Mouse (Mus musculus) C2C12 (cell line): Measurements from ENCODE around the gene Dctd.

Experiments used
- CEBPB ChIP-seq: IDR thresholded peaks from one replicate; pipeline ENCODE4 v1.6.1; 2011; ENCODE audit warnings: low read depth, mild to moderate bottlenecking, control low read depth, moderate library complexity
- CTCF ChIP-seq: IDR thresholded peaks from one replicate; pipeline ENCODE4 v1.5.1; 2011; ENCODE audit not compliant: control insufficient read depth, insufficient read depth, insufficient read length
- FOSL1 ChIP-seq: IDR thresholded peaks from one replicate; pipeline ENCODE4 v1.8.0; 2011; ENCODE audit warnings: mild to moderate bottlenecking, low read length; ENCODE audit not compliant: poor library complexity, insufficient read depth, severe bottlenecking
- MAX ChIP-seq: IDR thresholded peaks from one replicate; pipeline ENCODE4 v1.6.1; 2011; ENCODE audit warnings: mild to moderate bottlenecking, control low read depth
- MYOD1 ChIP-seq: IDR thresholded peaks from one replicate; pipeline ENCODE4 v1.6.1; 2011; ENCODE audit warnings: low read depth; ENCODE audit not compliant: control insufficient read depth, insufficient read length
- MYOG ChIP-seq: IDR thresholded peaks from one replicate; pipeline ENCODE4 v1.6.1; 2011; ENCODE audit not compliant: control insufficient read depth, insufficient read length; ENCODE audit errors: extremely low read depth
- USF1 ChIP-seq: IDR thresholded peaks from one replicate; pipeline ENCODE4 v1.6.1; 2011; ENCODE audit warnings: low read depth, mild to moderate bottlenecking, control low read depth, moderate library complexity

DNA sequence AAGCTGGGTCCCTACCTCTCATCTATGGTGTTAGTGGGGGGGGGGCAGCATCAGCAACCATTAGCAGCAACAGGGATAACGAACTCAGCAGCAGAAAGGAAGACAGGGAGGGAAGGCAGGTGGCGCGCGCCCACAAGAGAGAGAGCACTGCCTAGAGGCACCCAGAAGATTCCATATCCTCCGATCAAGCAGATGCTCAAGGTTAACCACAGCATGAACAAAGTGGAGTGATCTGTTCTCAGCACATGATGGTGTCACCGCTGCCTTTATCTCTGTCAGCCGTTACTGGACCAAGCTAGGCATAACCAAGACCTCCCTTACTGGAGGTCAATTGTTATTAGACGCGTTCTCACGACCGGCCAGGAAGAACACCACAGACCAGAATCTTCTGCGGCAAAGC is 89.7 kb downstream of the Dctd start:
- TF ChIP-seq CTCF = no peak
- TF ChIP-seq MYOD1 = no peak
- no peak for TF ChIP-seq USF1
- TF ChIP-seq CEBPB = no peak
- TF ChIP-seq MAX = no peak
- TF ChIP-seq MYOG = no peak
- TF ChIP-seq FOSL1 = no peak
